Mouse (Mus musculus): ENCODE results near the gene Vps54. TPM values are rescaled to one million over a fixed set of nuclear protein-coding genes. Genes with fewer than 3 reads are reported as not detected.
"Not testable (repeated sequence)": the region's sequence is repeated elsewhere in the genome, so short reads cannot be mapped to it uniquely, and the experiment has no call there.

The Vps54 gene
- polyA plus RNA-seq, 1 experiment from 2014 or later, result 11.0 TPM

DNA sequence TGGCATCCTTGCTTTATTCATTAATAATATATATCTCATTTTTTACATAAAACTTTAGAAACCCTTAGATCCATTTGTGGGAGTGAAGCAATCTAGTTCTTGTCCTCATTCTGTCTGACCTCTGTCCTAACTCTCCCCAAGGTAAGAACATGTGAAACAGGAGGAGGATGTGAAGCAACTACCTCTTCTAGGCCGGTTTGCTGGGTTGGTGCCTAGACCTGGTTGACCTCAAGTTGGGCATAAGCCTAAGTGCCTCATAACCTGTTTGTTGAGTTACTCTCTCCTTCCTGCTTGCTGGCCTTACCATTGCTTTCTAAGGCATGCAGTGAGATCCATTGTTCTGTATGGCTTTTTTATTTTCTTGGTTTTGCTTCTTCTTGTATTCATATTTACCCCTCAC, 11.3 kb downstream of the Vps54 start:
- H3K27ac ChIP-seq (replicated peaks), result no peak overlapping the region
- no peaks in the 10 kb centered on the region for H3K4me1 ChIP-seq
- H3K27me3 ChIP-seq, result no peaks in the 10 kb centered on the region
- no peak overlapping the region for H3K4me2 ChIP-seq (replicated peaks)
- no peak overlapping the region for H3K4me3 ChIP-seq
- WGBS, result 92% methylated on average over 1 of the region's 1 CpGs
- no peak for ATAC-seq (replicated peaks)
- H3K36me3 ChIP-seq, result no peaks in the 10 kb centered on the region
- H3K9ac ChIP-seq (replicated peaks), result no peak overlapping the region
- no peaks in the 10 kb centered on the region for H3K9me3 ChIP-seq

DNA sequence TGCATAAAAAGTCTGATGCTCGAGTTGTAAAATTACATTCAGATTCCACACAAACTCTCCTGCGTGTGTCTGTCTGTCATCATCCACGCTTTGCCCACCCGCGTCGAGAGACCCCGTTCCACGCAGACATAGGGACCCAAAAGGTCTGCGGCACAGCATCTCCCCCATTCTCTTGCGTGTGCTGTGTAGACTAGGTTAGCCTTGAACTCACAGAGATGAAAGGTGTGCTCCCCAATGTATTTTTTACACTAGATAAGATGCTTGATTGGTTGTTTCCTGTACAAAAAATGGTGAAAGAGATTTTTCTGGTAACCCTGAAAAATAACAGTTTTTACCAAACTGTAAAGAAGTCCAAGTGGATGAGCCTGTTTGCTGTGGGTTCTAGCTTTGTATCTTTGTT, 19.5 kb downstream of the Vps54 start:
- 96% methylated on average over 10 of the region's 10 CpGs for WGBS
- H3K27me3 ChIP-seq; ATAC-seq (replicated peaks): not testable (repeated sequence)

DNA sequence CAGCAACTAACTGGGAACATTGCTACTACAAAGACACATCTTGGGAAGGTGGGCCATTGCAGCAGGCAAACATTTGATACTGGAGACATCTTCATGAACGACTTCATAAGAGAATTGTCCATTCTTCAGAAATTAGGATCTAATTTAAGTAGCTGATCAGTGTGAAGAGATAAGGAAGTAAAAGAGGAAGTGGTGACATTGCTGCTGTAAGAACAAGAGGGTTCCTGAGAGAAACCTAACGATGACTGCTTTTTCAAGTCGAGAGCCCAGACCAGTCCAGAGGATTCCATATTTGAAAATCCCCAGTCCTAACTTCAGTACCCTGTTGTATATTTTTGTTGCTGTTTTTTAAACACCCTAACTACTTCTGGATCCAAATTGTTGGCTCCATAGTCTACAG, 26.3 kb downstream of the Vps54 start:
- Histone ChIP-seq H3K4me2 (replicated peaks) (no peak overlapping the region), H3K27me3 (no peaks in the 10 kb centered on the region), H3K4me1 (no peaks in the 10 kb centered on the region), H3K27ac (replicated peaks) (no peak overlapping the region), H3K9ac (replicated peaks) (no peak overlapping the region), H3K4me3 (no peak overlapping the region), H3K36me3 (peaks cover 20% of the 10 kb centered on the region), H3K9me3 (no peaks in the 10 kb centered on the region)
- WGBS, result 95% methylated on average over 3 of the region's 3 CpGs
- no peak for ATAC-seq (replicated peaks)

More for the DNA sequence above, 19.5 kb downstream of the Vps54 start:
- H3K9ac ChIP-seq (replicated peaks); H3K4me3 ChIP-seq; H3K4me1 ChIP-seq; H3K36me3 ChIP-seq; H3K4me2 ChIP-seq (replicated peaks); H3K27ac ChIP-seq (replicated peaks); H3K9me3 ChIP-seq: not testable (repeated sequence)

DNA sequence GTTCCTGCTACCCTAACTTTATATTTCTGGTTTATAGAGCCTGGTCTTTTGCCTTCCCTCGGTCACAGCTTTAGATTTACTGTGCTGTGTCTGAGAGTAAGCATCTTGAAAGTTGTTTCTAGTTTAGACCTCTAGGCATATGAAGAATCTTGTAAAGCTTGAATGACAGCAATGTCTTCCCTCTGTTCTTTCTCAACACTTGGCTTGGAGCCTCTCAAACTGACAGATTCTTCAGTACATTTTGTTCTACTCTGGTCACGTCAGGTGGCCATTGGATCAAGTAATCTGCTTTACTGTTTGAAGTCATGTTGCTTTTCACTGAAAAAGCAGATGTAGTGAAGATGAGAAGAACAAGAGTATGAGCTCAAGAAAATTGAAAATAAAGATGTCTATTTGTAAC, 37.1 kb downstream of the Vps54 start:
- Histone ChIP-seq H3K9me3 (no peaks in the 10 kb centered on the region), H3K27ac (replicated peaks) (no peak overlapping the region), H3K9ac (replicated peaks) (no peak overlapping the region), H3K4me1 (no peaks in the 10 kb centered on the region), H3K27me3 (no peaks in the 10 kb centered on the region), H3K4me2 (replicated peaks) (no peak overlapping the region), H3K4me3 (no peak overlapping the region), H3K36me3 (peaks cover 9% of the 10 kb centered on the region)
- ATAC-seq (replicated peaks), result no peak
- WGBS, result 89% methylated on average over 2 of the region's 2 CpGs

DNA sequence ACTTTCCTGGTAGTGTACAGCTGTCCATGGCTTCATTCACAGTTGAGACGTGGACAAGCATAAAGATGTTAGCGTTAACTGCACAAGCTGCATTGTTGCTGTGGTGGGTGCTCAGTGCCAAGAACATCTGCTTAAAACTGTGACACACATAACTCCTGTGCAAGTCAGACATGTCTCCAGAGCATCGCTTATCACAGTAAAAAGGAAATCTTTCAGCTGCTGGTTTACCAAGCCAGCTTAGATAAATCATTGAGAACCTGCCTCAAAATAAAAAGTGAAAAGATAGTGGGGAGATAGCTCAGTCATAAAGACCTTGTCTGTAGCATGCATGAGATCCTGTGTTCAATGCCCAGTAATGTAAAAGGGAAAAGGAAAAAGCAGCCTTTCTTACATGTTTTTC, 47.3 kb downstream of the Vps54 start:
- no peak overlapping the region for H3K27ac ChIP-seq (replicated peaks)
- H3K4me1 ChIP-seq, result no peaks in the 10 kb centered on the region
- no peak overlapping the region for H3K4me2 ChIP-seq (replicated peaks)
- H3K27me3 ChIP-seq, result no peaks in the 10 kb centered on the region
- H3K36me3 ChIP-seq, result no peaks in the 10 kb centered on the region
- no peak for ATAC-seq (replicated peaks)
- H3K9ac ChIP-seq (replicated peaks), result no peak overlapping the region
- H3K9me3 ChIP-seq, result no peaks in the 10 kb centered on the region
- no peak overlapping the region for H3K4me3 ChIP-seq
- WGBS, result 89% methylated on average over 3 of the region's 3 CpGs

DNA sequence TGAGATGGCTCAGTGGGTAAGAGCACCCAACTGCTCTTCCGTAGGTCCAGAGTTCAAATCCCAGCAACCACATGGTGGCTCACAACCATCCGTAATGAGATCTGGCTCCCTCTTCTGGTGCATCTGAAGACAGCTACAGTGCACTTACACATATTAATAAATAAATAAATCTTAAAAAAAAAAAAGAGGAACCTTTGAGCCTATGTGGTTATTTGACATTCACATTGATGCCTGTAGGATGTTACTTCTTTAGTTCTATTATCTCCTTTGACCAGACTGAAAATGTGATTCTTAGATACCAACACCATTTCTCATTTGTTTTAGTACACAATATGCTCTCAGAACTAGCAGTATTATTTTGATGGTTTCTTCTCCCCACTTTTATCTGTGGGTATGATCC, 49.1 kb downstream of the Vps54 start:
- 96% methylated on average over 2 of the region's 2 CpGs for WGBS
- not testable (repeated sequence) for H3K4me2 ChIP-seq (replicated peaks); ATAC-seq (replicated peaks)

DNA sequence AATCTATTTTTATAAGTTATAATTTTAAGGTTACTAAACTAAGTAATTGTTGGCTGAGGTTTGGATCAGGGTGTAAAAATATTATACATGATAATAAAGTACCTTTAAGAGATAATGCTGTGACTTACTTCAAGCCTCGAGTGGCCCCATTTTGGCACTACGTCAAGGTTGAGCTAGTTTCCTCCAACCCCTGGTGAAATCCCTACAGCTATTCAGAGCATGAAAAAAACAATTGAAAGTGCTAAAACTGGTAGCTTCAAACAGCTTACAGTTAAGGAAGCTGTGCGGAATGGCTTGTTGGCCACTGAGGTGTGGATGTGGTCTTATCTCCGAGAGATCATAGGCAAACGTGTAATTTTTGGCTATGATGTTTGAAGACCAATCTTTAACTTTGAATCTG, 56.4 kb downstream of the Vps54 start:
- ATAC-seq (replicated peaks), result no peak
- Histone ChIP-seq H3K27me3 (no peaks in the 10 kb centered on the region), H3K4me3 (no peak overlapping the region), H3K4me1 (no peaks in the 10 kb centered on the region), H3K9ac (replicated peaks) (no peak overlapping the region), H3K9me3 (no peaks in the 10 kb centered on the region), H3K36me3 (peaks cover 6% of the 10 kb centered on the region; the same call in 1 of the 2 replicates), H3K4me2 (replicated peaks) (no peak overlapping the region), H3K27ac (replicated peaks) (no peak overlapping the region)
- WGBS, result 93% methylated on average over 5 of the region's 5 CpGs

More for the DNA sequence above, 49.1 kb downstream of the Vps54 start:
- H3K36me3 ChIP-seq; H3K4me1 ChIP-seq; H3K27ac ChIP-seq (replicated peaks); H3K9ac ChIP-seq (replicated peaks); H3K4me3 ChIP-seq; H3K27me3 ChIP-seq; H3K9me3 ChIP-seq: not testable (repeated sequence)

DNA sequence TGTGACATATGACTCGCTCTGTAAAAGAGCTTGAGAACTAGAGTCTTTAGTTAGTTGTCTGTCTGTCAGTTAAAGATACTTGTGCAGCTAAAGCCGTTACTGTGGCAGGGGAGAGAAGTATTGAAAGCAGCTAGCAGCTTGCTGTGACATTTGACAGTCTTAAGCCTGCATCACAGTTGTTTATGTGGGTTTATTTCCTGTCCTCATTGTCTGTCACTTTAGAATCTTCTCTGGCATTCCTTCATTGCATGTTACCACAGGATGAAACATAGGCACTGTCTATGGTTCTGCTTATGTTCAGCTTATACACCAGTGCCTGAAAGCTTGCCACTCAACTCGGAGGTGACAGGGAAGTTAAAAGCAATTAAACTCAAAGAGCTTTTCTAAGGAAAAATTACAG, 64.5 kb downstream of the Vps54 start:
- 61% methylated on average over 3 of the region's 3 CpGs for WGBS
- Histone ChIP-seq H3K4me1 (no peaks in the 10 kb centered on the region), H3K4me3 (no peak overlapping the region), H3K36me3 (peaks cover 23% of the 10 kb centered on the region), H3K27me3 (no peaks in the 10 kb centered on the region), H3K4me2 (replicated peaks) (no peak overlapping the region), H3K27ac (replicated peaks) (no peak overlapping the region), H3K9ac (replicated peaks) (no peak overlapping the region), H3K9me3 (no peaks in the 10 kb centered on the region)
- no peak for ATAC-seq (replicated peaks)

DNA sequence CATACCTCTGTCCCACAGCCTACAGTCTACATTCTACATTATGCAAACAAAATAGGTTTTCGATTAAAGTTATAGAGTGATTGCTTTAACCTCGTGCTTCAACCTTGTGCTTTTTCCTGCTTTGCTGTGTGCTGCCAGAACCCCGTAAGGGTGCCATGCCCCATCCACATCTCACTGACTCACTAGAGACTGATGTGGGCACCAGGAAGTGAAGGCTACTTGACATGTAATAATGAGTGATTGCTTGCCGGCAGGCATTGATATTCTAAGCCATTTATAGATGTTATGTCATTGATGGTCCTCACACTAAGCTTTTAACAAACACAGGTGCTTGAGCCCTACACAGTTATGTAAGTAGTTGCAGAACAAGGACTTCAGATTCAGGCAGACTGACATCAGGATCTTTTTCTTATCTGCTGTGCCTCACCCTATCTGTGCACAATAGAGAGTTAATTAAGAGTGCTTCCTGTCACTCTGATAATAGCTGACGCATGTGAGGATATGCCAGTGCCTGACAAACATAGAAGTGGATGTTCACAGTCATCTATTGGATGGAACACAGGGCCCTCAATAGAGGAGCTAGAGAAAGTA, 68.1 kb downstream of the Vps54 start:
- Histone ChIP-seq H3K4me2 (replicated peaks) (no peak overlapping the region), H3K27me3 (no peaks in the 10 kb centered on the region), H3K4me1 (no peaks in the 10 kb centered on the region), H3K4me3 (no peak overlapping the region), H3K9me3 (no peaks in the 10 kb centered on the region), H3K27ac (replicated peaks) (no peak overlapping the region), H3K9ac (replicated peaks) (no peak overlapping the region), H3K36me3 (peaks cover 13% of the 10 kb centered on the region)
- no peak for ATAC-seq (replicated peaks)
- 90% methylated on average over 5 of the region's 5 CpGs for WGBS

DNA sequence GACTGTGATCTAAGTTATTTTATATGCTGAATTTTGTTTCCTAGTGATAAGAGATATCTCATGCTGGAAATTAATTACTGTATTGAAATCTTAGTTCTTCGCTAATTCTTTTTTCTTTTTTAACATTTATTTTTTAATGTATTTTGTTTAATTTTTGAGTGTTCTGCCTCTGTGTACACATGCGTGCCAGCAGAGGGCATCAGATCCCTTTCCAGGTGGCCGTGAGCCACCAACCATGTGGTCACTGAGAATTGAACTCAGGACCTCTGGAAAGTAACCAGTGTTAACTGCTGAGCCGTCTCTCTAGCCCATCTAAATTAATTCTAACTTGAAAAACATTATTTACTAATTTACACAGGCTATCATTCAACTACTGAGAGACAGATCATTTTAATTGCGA, 69.0 kb downstream of the Vps54 start:
- no peak overlapping the region for H3K27ac ChIP-seq (replicated peaks)
- no peaks in the 10 kb centered on the region for H3K27me3 ChIP-seq
- peaks cover 15% of the 10 kb centered on the region for H3K36me3 ChIP-seq
- no peak overlapping the region for H3K4me3 ChIP-seq
- WGBS, result 84% methylated on average over 5 of the region's 5 CpGs
- H3K4me2 ChIP-seq (replicated peaks), result no peak overlapping the region
- no peaks in the 10 kb centered on the region for H3K9me3 ChIP-seq
- no peak for ATAC-seq (replicated peaks)
- no peaks in the 10 kb centered on the region for H3K4me1 ChIP-seq
- H3K9ac ChIP-seq (replicated peaks), result no peak overlapping the region

DNA sequence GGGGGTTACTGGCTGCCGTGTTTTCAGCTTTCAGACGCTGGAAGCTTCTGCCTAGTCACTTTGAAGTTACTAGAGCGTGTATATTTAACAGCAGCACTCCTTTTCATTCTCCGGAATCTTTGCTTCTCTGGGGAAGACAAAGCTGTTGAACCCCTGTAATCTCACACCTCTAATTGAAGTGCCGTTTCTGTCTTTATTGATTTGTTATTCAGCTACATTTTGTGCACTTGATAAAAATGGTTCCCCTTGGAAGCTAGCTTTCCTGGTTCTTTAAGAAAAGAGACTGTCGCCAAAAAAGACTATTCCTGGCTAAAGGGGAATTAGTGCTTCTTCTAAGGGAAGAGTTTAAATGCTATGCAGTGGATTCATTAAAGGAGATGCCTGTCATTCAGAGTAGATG, 70.4 kb downstream of the Vps54 start:
- H3K4me1 ChIP-seq, result no peaks in the 10 kb centered on the region
- no peak overlapping the region for H3K27ac ChIP-seq (replicated peaks)
- H3K4me2 ChIP-seq (replicated peaks), result no peak overlapping the region
- ATAC-seq (replicated peaks), result no peak
- H3K36me3 ChIP-seq, result peaks cover 18% of the 10 kb centered on the region
- no peaks in the 10 kb centered on the region for H3K27me3 ChIP-seq
- no peak overlapping the region for H3K9ac ChIP-seq (replicated peaks)
- WGBS, result 26% methylated on average over 6 of the region's 6 CpGs
- no peaks in the 10 kb centered on the region for H3K9me3 ChIP-seq
- no peak overlapping the region for H3K4me3 ChIP-seq

DNA sequence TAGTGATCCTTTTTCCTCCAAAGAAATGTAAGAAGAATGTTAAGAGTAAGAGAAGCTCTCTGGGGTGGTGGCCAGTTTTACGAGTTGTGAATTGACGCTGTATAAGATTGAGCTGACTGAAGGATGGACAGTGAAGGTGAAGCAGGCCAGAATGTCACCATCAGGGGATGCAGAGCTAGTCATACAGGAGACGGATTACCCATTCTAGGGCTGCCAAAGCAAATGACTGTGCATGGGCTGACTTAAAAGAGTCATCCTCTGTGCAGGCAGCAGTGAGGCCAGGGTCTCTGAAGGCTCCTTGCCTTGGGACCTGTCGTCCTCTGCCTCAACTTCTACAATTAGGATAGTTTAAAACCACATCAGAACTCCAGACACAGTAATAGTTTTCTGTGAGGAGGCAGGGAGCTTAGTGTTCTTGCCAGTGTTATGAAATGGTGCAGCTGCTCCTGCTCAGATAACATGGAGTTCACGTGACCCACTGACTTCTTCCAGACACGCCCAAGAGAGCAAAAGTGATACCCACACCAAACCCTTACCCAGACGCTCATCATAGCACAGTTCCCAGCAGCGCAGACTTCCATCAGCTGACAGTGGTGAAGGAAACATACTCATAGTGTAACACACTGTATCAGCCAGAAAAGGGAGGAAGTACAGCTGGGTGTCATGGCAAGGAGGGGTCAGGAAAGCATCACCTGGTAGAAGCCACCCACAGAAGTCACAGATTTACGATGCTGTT, 75.0 kb downstream of the Vps54 start:
- ATAC-seq (replicated peaks), result no peak
- Histone ChIP-seq H3K4me2 (replicated peaks) (no peak overlapping the region), H3K27me3 (no peaks in the 10 kb centered on the region), H3K9ac (replicated peaks) (no peak overlapping the region), H3K4me3 (no peak overlapping the region), H3K36me3 (peaks cover 20% of the 10 kb centered on the region), H3K27ac (replicated peaks) (no peak overlapping the region), H3K4me1 (no peaks in the 10 kb centered on the region), H3K9me3 (no peaks in the 10 kb centered on the region)
- 91% methylated on average over 9 of the region's 9 CpGs for WGBS

DNA sequence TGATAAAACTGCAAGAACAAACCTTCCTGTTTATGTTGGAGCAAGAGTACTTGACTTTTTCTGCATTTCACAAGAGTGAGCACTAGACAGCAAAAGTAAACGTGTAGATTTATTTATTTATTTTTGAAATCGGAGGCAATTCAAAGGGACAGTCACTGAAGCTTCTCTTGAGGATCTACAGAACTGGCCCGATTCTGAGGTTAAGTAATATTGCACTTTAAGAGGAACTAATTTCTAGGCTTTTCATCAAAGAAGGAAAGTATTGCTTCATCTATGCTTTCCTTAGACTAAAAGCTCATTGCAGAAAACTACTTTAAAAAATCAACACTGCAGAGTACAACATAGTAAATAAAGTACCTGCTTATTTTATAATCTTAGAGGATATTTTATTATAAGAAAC, 82.5 kb downstream of the Vps54 start:
- Histone ChIP-seq H3K27me3 (no peaks in the 10 kb centered on the region), H3K27ac (replicated peaks) (no peak overlapping the region), H3K4me1 (no peaks in the 10 kb centered on the region), H3K9ac (replicated peaks) (no peak overlapping the region), H3K36me3 (peaks cover 16% of the 10 kb centered on the region), H3K4me2 (replicated peaks) (no peak overlapping the region), H3K9me3 (no peaks in the 10 kb centered on the region), H3K4me3 (no peak overlapping the region)
- 90% methylated on average over 3 of the region's 3 CpGs for WGBS
- no peak for ATAC-seq (replicated peaks)
